Mouse (Mus musculus) hindbrain, embryonic 13.5 days (tissue): Measurements from ENCODE around the gene Pqlc3. TPM values are rescaled to one million over a fixed set of nuclear protein-coding genes. Genes with fewer than 3 reads are reported as not detected.

Experiments used
- polyA plus RNA-seq: library from polyadenylated mRNA; unstranded; fragments of >200 nt; fragmentation: Nextera tagmentation; extraction: Ambion mirVana; gene quantifications from 2 replicates; pipeline ENCODE4 v1.2.1, GENCODE M21; 2015

The Pqlc3 gene
- polyA plus RNA-seq, 1 experiment from 2014 or later: 2.3 TPM

Other genes starting within 250 kb of the Pqlc3 start
- 1.5 and 2.5 TPM in 2 replicates for gene Greb1, start 199.5 kb downstream of the Pqlc3 start, polyA plus RNA-seq
- gene E2f6, start 189.4 kb downstream of the Pqlc3 start, polyA plus RNA-seq: 35.5 and 37.5 TPM in 2 replicates
- gene Rock2, start 105.5 kb downstream of the Pqlc3 start, polyA plus RNA-seq: 15.1 and 15.5 TPM in 2 replicates
- 3.0 and 4.8 TPM in 2 replicates for gene 2410004P03Rik, start 11.3 kb upstream of the Pqlc3 start, polyA plus RNA-seq
- gene Kcnf1, start 176.5 kb upstream of the Pqlc3 start, polyA plus RNA-seq: 2.5 and 3.0 TPM in 2 replicates